Mouse (Mus musculus): ENCODE data around the gene Usp12. TPM values are rescaled to one million over a fixed set of nuclear protein-coding genes. Genes with fewer than 3 reads are reported as not detected.

Gene Usp12
- total RNA-seq (2014; rRNA removed) (16.3 and 16.5 TPM in 2 replicates), polyA plus RNA-seq (2012; rRNA removed) (6.7 and 6.9 TPM in 2 replicates)

GRCm38 (mm10) chr5:146794853-146795252 lies at the start of gene Usp12:
Gene Usp12, minus strand, starts transcription at chr5:146795006.
- Histone ChIP-seq H3K36me3 (ENCODE audit: control insufficient read depth, insufficient read depth, low read length) (no peaks in the 10 kb centered on the region), H3K9ac (ENCODE audit: low read depth, low read length) (peak within 1 kb of the TSS; percentile 96), H3K27me3 (ENCODE audit: control insufficient read depth, insufficient read depth, low read length) (no peaks in the 10 kb centered on the region), H3K79me2 (ENCODE audit: control insufficient read depth, insufficient read depth, low read length) (peaks cover 22% of the 10 kb centered on the region), H3K4me3 (ENCODE audit: insufficient read depth, low read depth, low read length) (peak within 1 kb of the TSS; percentile 90), H3K4me1 (ENCODE audit: control insufficient read depth, insufficient read depth, low read length) (peaks cover 13% of the 10 kb centered on the region), H3K27ac (replicated peaks; ENCODE audit: insufficient read depth, low read depth, low read length) (peak within 1 kb of the TSS; percentile 73)
- DNase-seq (ENCODE audit: extremely low read depth, low read depth, low spot score): peak; percentile 78
- WGBS: 2% methylated on average over 30 of the region's 51 CpGs
- no peak for TF ChIP-seq POLR2A (IDR thresholded peaks at IDR 0.05; ENCODE audit: extremely low read depth, insufficient read depth, low read length)
- TF ChIP-seq CTCF (IDR thresholded peaks at IDR 0.05; ENCODE audit: low read depth, low read length): no peak

DNA sequence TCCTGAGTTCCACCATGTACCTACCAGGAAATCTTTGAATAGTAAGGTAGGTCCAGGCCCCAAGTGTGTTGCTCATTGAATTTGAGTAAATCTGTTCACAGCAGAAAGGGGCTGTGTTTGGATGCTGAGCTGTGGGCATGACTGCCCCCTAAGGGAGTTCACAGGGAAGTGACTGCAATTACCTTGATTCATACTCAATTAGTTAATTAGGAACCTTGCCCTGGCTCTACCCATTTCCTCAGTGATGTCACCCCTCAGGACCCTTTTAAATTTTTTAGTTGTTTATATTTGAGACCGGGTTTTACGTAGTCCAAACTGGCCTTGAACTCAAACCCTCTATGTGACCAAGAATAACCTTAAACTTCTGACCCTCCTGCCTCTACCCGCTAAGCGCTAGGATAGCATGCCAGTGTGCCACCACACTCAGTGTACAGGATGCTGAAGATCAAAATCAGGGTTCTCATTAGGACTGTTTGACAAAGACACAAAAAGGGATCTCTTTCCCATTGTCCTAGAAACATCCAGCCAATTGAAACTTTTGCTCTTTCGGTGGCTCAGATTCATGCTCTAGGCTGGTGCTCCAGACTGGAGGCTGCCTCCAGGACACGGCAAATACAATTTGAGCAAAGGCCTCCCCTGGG lies 49.6 kb upstream of the Usp12 start:
- peak overlapping the region; percentile 63; the same call in 1 of the 2 replicates for H3K4me3 ChIP-seq (ENCODE audit: insufficient read depth, low read depth, low read length)
- TF ChIP-seq CTCF (IDR thresholded peaks at IDR 0.05; ENCODE audit: low read depth, low read length) (peak; percentile 31; the same call in 1 of the 2 replicates), POLR2A (IDR thresholded peaks at IDR 0.05; ENCODE audit: extremely low read depth, insufficient read depth, low read length) (no peak)
- no peak for DNase-seq (ENCODE audit: extremely low read depth, low read depth, low spot score)
- WGBS: 6% methylated on average over 6 of the region's 6 CpGs
- H3K4me1 ChIP-seq (ENCODE audit: control insufficient read depth, insufficient read depth, low read length): peaks cover 6% of the 10 kb centered on the region
- H3K36me3 ChIP-seq (ENCODE audit: control insufficient read depth, insufficient read depth, low read length): no peaks in the 10 kb centered on the region
- H3K27me3 ChIP-seq (ENCODE audit: control insufficient read depth, insufficient read depth, low read length): no peaks in the 10 kb centered on the region
- H3K9ac ChIP-seq (ENCODE audit: low read depth, low read length): peak overlapping the region; percentile 16
- no peaks in the 10 kb centered on the region for H3K79me2 ChIP-seq (ENCODE audit: control insufficient read depth, insufficient read depth, low read length)
- peak overlapping the region; percentile 26; the same call in 1 of the 2 replicates for H3K27ac ChIP-seq (replicated peaks; ENCODE audit: insufficient read depth, low read depth, low read length)

GRCm38 (mm10) chr5:146841996-146842395 lies 47.2 kb upstream of the Usp12 start:
- no peak overlapping the region for H3K9ac ChIP-seq (ENCODE audit: low read depth, low read length)
- 87% methylated on average over 4 of the region's 4 CpGs for WGBS
- H3K27me3 ChIP-seq (ENCODE audit: control insufficient read depth, insufficient read depth, low read length): no peaks in the 10 kb centered on the region
- TF ChIP-seq POLR2A (IDR thresholded peaks at IDR 0.05; ENCODE audit: extremely low read depth, insufficient read depth, low read length): no peak
- TF ChIP-seq CTCF (IDR thresholded peaks at IDR 0.05; ENCODE audit: low read depth, low read length): no peak
- peaks cover 6% of the 10 kb centered on the region for H3K4me1 ChIP-seq (ENCODE audit: control insufficient read depth, insufficient read depth, low read length)
- H3K27ac ChIP-seq (replicated peaks; ENCODE audit: insufficient read depth, low read depth, low read length): no peak overlapping the region
- H3K4me3 ChIP-seq (ENCODE audit: insufficient read depth, low read depth, low read length): no peak overlapping the region
- peaks cover 11% of the 10 kb centered on the region for H3K36me3 ChIP-seq (ENCODE audit: control insufficient read depth, insufficient read depth, low read length)
- no peak for DNase-seq (ENCODE audit: extremely low read depth, low read depth, low spot score)
- H3K79me2 ChIP-seq (ENCODE audit: control insufficient read depth, insufficient read depth, low read length): no peaks in the 10 kb centered on the region

- no peak for DNase-seq (ENCODE audit: extremely low read depth, low read depth, low spot score)
- no peak for TF ChIP-seq CTCF (IDR thresholded peaks at IDR 0.05; ENCODE audit: low read depth, low read length)
- TF ChIP-seq POLR2A (IDR thresholded peaks at IDR 0.05; ENCODE audit: extremely low read depth, insufficient read depth, low read length): no peak
- 84% methylated on average over 5 of the region's 5 CpGs for WGBS
These were observed 46.5 kb upstream of the Usp12 start for GRCm38 (mm10) chr5:146841301-146841700.

GRCm38 (mm10) chr5:146840422-146840821 lies 45.6 kb upstream of the Usp12 start:
- TF ChIP-seq POLR2A (IDR thresholded peaks at IDR 0.05; ENCODE audit: extremely low read depth, insufficient read depth, low read length) (no peak), CTCF (IDR thresholded peaks at IDR 0.05; ENCODE audit: low read depth, low read length) (no peak)
- Histone ChIP-seq H3K9ac (ENCODE audit: low read depth, low read length) (no peak overlapping the region), H3K27ac (replicated peaks; ENCODE audit: insufficient read depth, low read depth, low read length) (no peak overlapping the region), H3K27me3 (ENCODE audit: control insufficient read depth, insufficient read depth, low read length) (no peaks in the 10 kb centered on the region), H3K36me3 (ENCODE audit: control insufficient read depth, insufficient read depth, low read length) (peaks cover 26% of the 10 kb centered on the region), H3K4me1 (ENCODE audit: control insufficient read depth, insufficient read depth, low read length) (peaks cover 4% of the 10 kb centered on the region), H3K4me3 (ENCODE audit: insufficient read depth, low read depth, low read length) (no peak overlapping the region), H3K79me2 (ENCODE audit: control insufficient read depth, insufficient read depth, low read length) (no peaks in the 10 kb centered on the region)
- DNase-seq (ENCODE audit: extremely low read depth, low read depth, low spot score): no peak
- 85% methylated on average over 4 of the region's 4 CpGs for WGBS

More at GRCm38 (mm10) chr5:146841301-146841700, 46.5 kb upstream of the Usp12 start:
- Histone ChIP-seq H3K27ac (replicated peaks; ENCODE audit: insufficient read depth, low read depth, low read length) (no peak overlapping the region), H3K4me1 (ENCODE audit: control insufficient read depth, insufficient read depth, low read length) (peaks cover 6% of the 10 kb centered on the region), H3K36me3 (ENCODE audit: control insufficient read depth, insufficient read depth, low read length) (peaks cover 17% of the 10 kb centered on the region), H3K9ac (ENCODE audit: low read depth, low read length) (no peak overlapping the region), H3K4me3 (ENCODE audit: insufficient read depth, low read depth, low read length) (no peak overlapping the region), H3K27me3 (ENCODE audit: control insufficient read depth, insufficient read depth, low read length) (no peaks in the 10 kb centered on the region), H3K79me2 (ENCODE audit: control insufficient read depth, insufficient read depth, low read length) (no peaks in the 10 kb centered on the region)

GRCm38 (mm10) chr5:146839760-146840159 lies 45.0 kb upstream of the Usp12 start:
- TF ChIP-seq POLR2A (IDR thresholded peaks at IDR 0.05; ENCODE audit: extremely low read depth, insufficient read depth, low read length): no peak
- TF ChIP-seq CTCF (IDR thresholded peaks at IDR 0.05; ENCODE audit: low read depth, low read length): no peak
- no peak for DNase-seq (ENCODE audit: extremely low read depth, low read depth, low spot score)
- H3K4me3 ChIP-seq (ENCODE audit: insufficient read depth, low read depth, low read length): no peak overlapping the region
- H3K79me2 ChIP-seq (ENCODE audit: control insufficient read depth, insufficient read depth, low read length): no peaks in the 10 kb centered on the region
- peaks cover 3% of the 10 kb centered on the region for H3K4me1 ChIP-seq (ENCODE audit: control insufficient read depth, insufficient read depth, low read length)
- H3K27me3 ChIP-seq (ENCODE audit: control insufficient read depth, insufficient read depth, low read length): no peaks in the 10 kb centered on the region
- peaks cover 32% of the 10 kb centered on the region for H3K36me3 ChIP-seq (ENCODE audit: control insufficient read depth, insufficient read depth, low read length)
- WGBS: 79% methylated on average over 5 of the region's 5 CpGs
- no peak overlapping the region for H3K9ac ChIP-seq (ENCODE audit: low read depth, low read length)
- no peak overlapping the region for H3K27ac ChIP-seq (replicated peaks; ENCODE audit: insufficient read depth, low read depth, low read length)
